Mouse (Mus musculus) midbrain, embryonic 13.5 days (tissue): ENCODE measurements around the gene Kmt5a. TPM values are rescaled to one million over a fixed set of nuclear protein-coding genes. Genes with fewer than 3 reads are reported as not detected.

Source experiments
- ATAC-seq: fragments of 200-750 bp; cut with Nextera tagmentation; 2 replicates; pipeline ENCODE4 v1.8.0; 2017; ENCODE audit warnings: mild to moderate bottlenecking, moderate TSS enrichment, moderate library complexity
- H3K27ac ChIP-seq: fragments of 300-500 bp; sonication (generic); 2 replicates; pipeline ENCODE4 v1.5.1; 2015; ENCODE audit warnings: inconsistent platforms, mild to moderate bottlenecking, moderate library complexity
- H3K27me3 ChIP-seq: fragments of 300-500 bp; sonication (generic); 2 replicates; pipeline ENCODE4 v1.6.1; 2015; ENCODE audit warnings: mild to moderate bottlenecking, inconsistent platforms
- H3K36me3 ChIP-seq: fragments of 300-500 bp; sonication (generic); 2 replicates; pipeline ENCODE4 v1.6.1; 2015; ENCODE audit warnings: mild to moderate bottlenecking, inconsistent platforms
- H3K4me1 ChIP-seq: fragments of 300-500 bp; sonication (generic); replicated peaks from 2 replicates; pipeline ENCODE4 v1.6.1; 2015; ENCODE audit warnings: inconsistent platforms
- H3K4me2 ChIP-seq: fragments of 300-500 bp; sonication (generic); replicated peaks from 2 replicates; pipeline ENCODE4 v1.6.1; 2015; ENCODE audit warnings: moderate library complexity, mild to moderate bottlenecking, inconsistent platforms
- H3K4me3 ChIP-seq: fragments of 300-500 bp; sonication (generic); replicated peaks from 2 replicates; pipeline ENCODE4 v1.5.1; 2015; ENCODE audit warnings: mild to moderate bottlenecking, inconsistent platforms
- H3K9ac ChIP-seq: fragments of 300-500 bp; sonication (generic); replicated peaks from 2 replicates; pipeline ENCODE4 v1.6.1; 2015; ENCODE audit warnings: mild to moderate bottlenecking, inconsistent platforms
- H3K9me3 ChIP-seq: fragments of 300-500 bp; sonication (generic); 2 replicates; pipeline ENCODE4 v1.6.1; 2016; ENCODE audit warnings: mild to moderate bottlenecking, inconsistent platforms
- WGBS: fragments of 180-500 bp; shearing (Covaris S2); methylation state at CpG from one replicate; pipeline ENCODE4 v1.1.7; 2015; 5-methylcytosine and 5-hydroxymethylcytosine counted together
- polyA plus RNA-seq: library from polyadenylated mRNA; unstranded; fragments of >200 nt; fragmentation: Nextera tagmentation; extraction: Ambion mirVana; gene quantifications from 2 replicates; pipeline ENCODE4 v1.2.1, GENCODE M21; 2015

The Kmt5a gene
- polyA plus RNA-seq, 1 experiment from 2014 or later: 23.6 TPM

GRCm38 (mm10) chr5:124469486-124469885 lies 29.8 kb downstream of the Kmt5a start:
- H3K27ac ChIP-seq: no peak overlapping the region
- 89% methylated on average over 6 of the region's 6 CpGs for WGBS
- no peaks in the 10 kb centered on the region for H3K27me3 ChIP-seq
- H3K4me1 ChIP-seq: no peaks in the 10 kb centered on the region
- H3K4me2 ChIP-seq: no peak overlapping the region
- ATAC-seq: no peak
- H3K36me3 ChIP-seq: peaks cover 32% of the 10 kb centered on the region
- no peak overlapping the region for H3K4me3 ChIP-seq
- H3K9ac ChIP-seq: no peak overlapping the region
- H3K9me3 ChIP-seq: no peaks in the 10 kb centered on the region

DNA sequence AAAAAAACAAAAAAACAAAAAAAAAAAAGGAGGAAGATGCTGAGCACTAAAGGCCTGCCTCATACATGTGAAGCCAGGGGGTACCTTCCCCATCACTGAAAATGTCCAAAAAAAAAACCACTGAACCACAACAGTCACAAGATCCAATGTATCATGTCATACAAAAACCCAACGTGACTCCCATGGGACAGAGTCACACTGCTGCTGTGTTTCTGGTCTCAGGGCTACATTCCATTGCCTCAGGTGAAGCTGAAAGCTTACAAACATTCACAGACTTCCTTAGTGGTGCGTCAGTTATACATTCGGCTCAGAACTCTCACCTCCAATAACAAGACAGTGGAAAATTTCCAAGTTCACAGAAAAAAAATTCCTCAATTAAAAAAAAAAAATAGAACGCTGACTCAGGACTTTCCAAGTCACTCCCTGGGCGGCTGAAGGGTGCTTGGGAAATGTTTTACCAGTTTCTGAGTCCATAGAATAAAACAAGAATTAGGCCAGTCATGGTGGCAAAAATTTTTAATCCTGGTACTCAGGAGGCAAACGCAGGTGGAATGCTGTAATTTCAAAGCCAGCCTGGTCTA lies 31.0 kb downstream of the Kmt5a start:
- no peak overlapping the region for H3K27ac ChIP-seq
- no peak for ATAC-seq
- no peak overlapping the region for H3K4me2 ChIP-seq
- H3K27me3 ChIP-seq: no peaks in the 10 kb centered on the region
- H3K4me1 ChIP-seq: peaks cover 5% of the 10 kb centered on the region; the same call in 1 of the 2 replicates
- 89% methylated on average over 6 of the region's 6 CpGs for WGBS
- H3K4me3 ChIP-seq: no peak overlapping the region
- H3K36me3 ChIP-seq: peaks cover 32% of the 10 kb centered on the region
- H3K9me3 ChIP-seq: no peaks in the 10 kb centered on the region
- H3K9ac ChIP-seq: no peak overlapping the region

DNA sequence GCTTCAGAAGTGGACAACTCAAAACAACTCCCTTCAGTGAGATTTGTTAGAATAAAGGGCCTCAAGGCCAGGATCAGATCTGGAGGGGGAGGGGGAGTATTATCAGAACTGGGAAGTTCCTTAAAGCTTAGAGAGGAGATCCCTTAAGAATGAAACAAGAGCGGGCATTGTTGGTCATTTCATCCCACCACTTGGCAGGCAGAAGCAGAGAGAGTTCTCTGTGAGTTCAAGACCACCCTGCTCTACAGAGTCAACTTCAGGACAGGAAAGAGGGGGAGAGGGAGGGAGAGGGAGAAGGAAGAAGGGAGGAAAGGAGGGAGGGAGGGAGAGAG lies 39.1 kb downstream of the Kmt5a start:
- H3K9ac ChIP-seq: no peak overlapping the region
- no peak overlapping the region for H3K4me3 ChIP-seq
- no peaks in the 10 kb centered on the region for H3K36me3 ChIP-seq
- 0 out of 2 replicates have a peak overlapping the region, but pooled peaks have one; percentile 40 for H3K27ac ChIP-seq
- peaks cover 32% of the 10 kb centered on the region for H3K4me1 ChIP-seq
- WGBS: 76% methylated on average over 1 of the region's 1 CpGs
- no peaks in the 10 kb centered on the region for H3K9me3 ChIP-seq
- H3K4me2 ChIP-seq: 0 out of 2 replicates have a peak overlapping the region, but pooled peaks have one; percentile 76
- ATAC-seq: no peak
- H3K27me3 ChIP-seq: no peaks in the 10 kb centered on the region

GRCm38 (mm10) chr5:124480119-124480518 lies 40.4 kb downstream of the Kmt5a start:
- H3K27ac ChIP-seq: no peak overlapping the region
- H3K4me1 ChIP-seq: peaks cover 40% of the 10 kb centered on the region
- ATAC-seq: no peak
- no peaks in the 10 kb centered on the region for H3K27me3 ChIP-seq
- H3K9me3 ChIP-seq: no peaks in the 10 kb centered on the region
- WGBS: 77% methylated on average over 4 of the region's 4 CpGs
- no peak overlapping the region for H3K4me3 ChIP-seq
- no peaks in the 10 kb centered on the region for H3K36me3 ChIP-seq
- no peak overlapping the region for H3K4me2 ChIP-seq
- H3K9ac ChIP-seq: no peak overlapping the region

DNA sequence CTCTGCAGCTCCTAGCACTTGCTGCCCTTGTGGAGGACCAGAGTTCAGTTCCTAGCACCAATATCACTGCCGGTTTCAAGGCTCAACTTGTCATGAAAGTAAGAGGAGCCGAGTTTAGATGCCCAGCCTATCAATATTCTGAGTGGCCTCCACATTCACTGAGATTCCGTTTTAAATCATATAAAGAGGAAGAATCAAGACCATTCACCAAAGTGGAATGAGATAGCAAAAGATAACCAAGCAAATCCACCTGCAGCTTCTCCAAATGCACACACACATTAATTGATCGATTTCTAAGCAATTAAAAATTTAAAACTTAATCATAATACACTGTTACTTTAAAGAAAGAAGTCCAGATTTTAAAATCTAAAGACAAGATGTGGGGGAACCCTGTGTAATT lies 42.0 kb downstream of the Kmt5a start:
- Histone ChIP-seq H3K36me3 (no peaks in the 10 kb centered on the region), H3K4me3 (no peak overlapping the region), H3K4me1 (peaks cover 33% of the 10 kb centered on the region), H3K9ac (no peak overlapping the region), H3K9me3 (no peaks in the 10 kb centered on the region), H3K4me2 (no peak overlapping the region), H3K27me3 (no peaks in the 10 kb centered on the region), H3K27ac (no peak overlapping the region)
- no peak for ATAC-seq
- 85% methylated on average over 4 of the region's 4 CpGs for WGBS

GRCm38 (mm10) chr5:124482436-124482965 lies 42.8 kb downstream of the Kmt5a start:
- ATAC-seq: no peak
- H3K36me3 ChIP-seq: 0 out of 2 replicates have a peak, but pooled peaks cover 4% of the 10 kb centered on the region
- peak overlapping the region; percentile 58 for H3K4me3 ChIP-seq
- peak overlapping the region; percentile 98 for H3K27ac ChIP-seq
- WGBS: 5% methylated on average over 13 of the region's 13 CpGs
- no peaks in the 10 kb centered on the region for H3K27me3 ChIP-seq
- H3K9me3 ChIP-seq: no peaks in the 10 kb centered on the region
- peaks cover 25% of the 10 kb centered on the region for H3K4me1 ChIP-seq
- peak overlapping the region; percentile 70 for H3K4me2 ChIP-seq
- H3K9ac ChIP-seq: peak overlapping the region; percentile 77

- Histone ChIP-seq H3K4me1 (peaks cover 24% of the 10 kb centered on the region), H3K9ac (peak within 1 kb of the TSS; percentile 77), H3K4me2 (peak within 1 kb of the TSS; percentile 70), H3K4me3 (peak within 1 kb of the TSS; percentile 58), H3K36me3 (0 out of 2 replicates have a peak, but pooled peaks cover 6% of the 10 kb centered on the region), H3K9me3 (no peaks in the 10 kb centered on the region), H3K27me3 (no peaks in the 10 kb centered on the region), H3K27ac (peak within 1 kb of the TSS; percentile 98)
- WGBS: under 1% methylated on average over 47 of the region's 48 CpGs
- ATAC-seq: peak; percentile 97
Observed at GRCm38 (mm10) chr5:124482966-124483654, 43.4 kb downstream of the Kmt5a start, which contains the start of gene Snrnp35. TSS of gene Snrnp35 (plus strand) at chr5:124483134.

DNA sequence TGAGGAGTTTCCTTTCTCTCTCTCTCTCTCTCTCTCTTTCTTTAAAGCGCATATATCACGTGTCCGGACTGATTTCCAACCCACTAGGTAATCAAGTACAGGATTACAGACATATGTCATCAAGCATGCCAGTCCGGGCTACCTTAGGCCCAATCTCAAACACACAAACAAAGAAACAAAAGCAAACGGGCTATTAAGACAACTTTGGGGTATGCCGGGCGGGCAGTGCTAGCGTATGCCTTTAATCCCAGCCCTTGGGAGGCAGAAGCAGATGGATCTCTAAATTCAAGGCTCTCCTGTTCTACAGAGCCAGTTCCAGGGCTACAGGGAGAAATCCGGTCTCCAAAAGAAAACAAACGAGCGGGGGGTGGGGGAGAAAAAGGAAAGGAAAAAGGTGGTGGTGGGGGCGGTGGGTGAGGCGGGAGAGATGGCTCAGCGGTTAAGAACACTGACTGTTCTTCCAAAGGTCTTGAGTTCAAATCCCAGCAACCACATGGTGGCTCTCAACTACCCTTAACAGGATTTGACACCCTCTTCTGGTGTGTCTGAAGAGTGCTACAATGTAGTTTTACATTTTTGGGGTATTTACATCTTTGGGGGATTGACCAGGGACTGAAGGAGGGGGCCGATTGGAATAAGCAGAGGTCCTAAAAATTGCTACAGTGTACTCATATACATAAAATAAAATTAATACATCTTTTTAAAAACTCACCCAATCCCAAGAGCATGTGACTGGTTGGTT lies 44.1 kb downstream of the Kmt5a start:
- H3K27me3 ChIP-seq: no peaks in the 10 kb centered on the region
- H3K9ac ChIP-seq: peak overlapping the region; percentile 77
- no peaks in the 10 kb centered on the region for H3K9me3 ChIP-seq
- peak overlapping the region; percentile 98 for H3K27ac ChIP-seq
- peak overlapping the region; percentile 58 for H3K4me3 ChIP-seq
- peak; percentile 75 for ATAC-seq
- H3K36me3 ChIP-seq: 0 out of 2 replicates have a peak, but pooled peaks cover 6% of the 10 kb centered on the region
- peaks cover 19% of the 10 kb centered on the region for H3K4me1 ChIP-seq
- peak overlapping the region; percentile 70 for H3K4me2 ChIP-seq
- 8% methylated on average over 15 of the region's 15 CpGs for WGBS

DNA sequence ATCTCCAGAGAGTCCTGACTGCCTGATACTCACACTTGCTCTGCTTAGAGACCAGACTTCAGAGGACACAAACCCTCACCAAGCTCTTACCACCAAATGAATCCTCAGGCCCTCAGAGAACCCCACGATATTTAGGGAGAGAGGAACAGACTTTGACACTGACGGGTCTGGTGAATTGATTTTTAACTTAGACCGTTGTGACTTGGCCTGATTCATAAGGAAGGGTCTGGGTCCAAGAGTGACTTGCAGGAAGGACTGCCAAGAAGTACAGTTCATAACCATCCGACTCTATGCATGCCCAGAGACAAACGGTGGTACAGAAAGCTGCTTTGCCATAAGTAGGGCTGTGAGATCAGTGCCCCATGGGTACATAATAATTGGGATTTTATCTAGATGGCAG lies 45.9 kb downstream of the Kmt5a start:
- Histone ChIP-seq H3K27ac (no peak overlapping the region), H3K9me3 (no peaks in the 10 kb centered on the region), H3K36me3 (peaks cover 18% of the 10 kb centered on the region), H3K4me1 (peaks cover 16% of the 10 kb centered on the region), H3K4me3 (no peak overlapping the region), H3K4me2 (no peak overlapping the region), H3K9ac (no peak overlapping the region), H3K27me3 (no peaks in the 10 kb centered on the region)
- 91% methylated on average over 5 of the region's 5 CpGs for WGBS
- ATAC-seq: no peak

GRCm38 (mm10) chr5:124488885-124489284 lies 49.2 kb downstream of the Kmt5a start:
- 98% methylated on average over 3 of the region's 3 CpGs for WGBS
- Histone ChIP-seq H3K9me3 (no peaks in the 10 kb centered on the region), H3K27ac (no peak overlapping the region), H3K4me2 (no peak overlapping the region), H3K4me1 (peaks cover 11% of the 10 kb centered on the region), H3K9ac (no peak overlapping the region), H3K27me3 (no peaks in the 10 kb centered on the region), H3K4me3 (no peak overlapping the region), H3K36me3 (peaks cover 49% of the 10 kb centered on the region)
- ATAC-seq: no peak

DNA sequence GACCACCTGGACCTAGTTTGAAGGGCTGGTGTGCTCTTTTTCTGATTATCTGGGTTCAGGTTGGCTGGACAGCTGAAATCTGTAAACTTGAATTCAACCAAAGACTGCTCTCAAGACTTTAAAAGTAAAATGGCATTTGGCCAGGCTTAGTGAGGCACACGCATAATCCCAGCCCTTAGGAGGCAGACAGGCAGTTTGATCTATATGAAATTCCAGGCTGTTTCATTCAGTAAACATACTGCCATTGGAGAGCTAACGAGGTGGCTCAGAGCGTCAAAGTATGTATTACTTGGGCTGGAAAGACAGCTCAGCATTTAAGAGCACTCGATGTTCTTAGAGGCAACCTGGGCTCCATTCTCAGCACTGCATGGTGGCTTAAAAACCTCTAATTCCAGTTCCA lies 52.0 kb downstream of the Kmt5a start:
- Histone ChIP-seq H3K9ac (no peak overlapping the region), H3K36me3 (peaks cover 56% of the 10 kb centered on the region), H3K27ac (no peak overlapping the region), H3K9me3 (no peaks in the 10 kb centered on the region), H3K4me2 (no peak overlapping the region), H3K27me3 (no peaks in the 10 kb centered on the region), H3K4me1 (peaks cover 9% of the 10 kb centered on the region; the same call in 1 of the 2 replicates), H3K4me3 (no peak overlapping the region)
- no peak for ATAC-seq
- 84% methylated on average over 4 of the region's 4 CpGs for WGBS

DNA sequence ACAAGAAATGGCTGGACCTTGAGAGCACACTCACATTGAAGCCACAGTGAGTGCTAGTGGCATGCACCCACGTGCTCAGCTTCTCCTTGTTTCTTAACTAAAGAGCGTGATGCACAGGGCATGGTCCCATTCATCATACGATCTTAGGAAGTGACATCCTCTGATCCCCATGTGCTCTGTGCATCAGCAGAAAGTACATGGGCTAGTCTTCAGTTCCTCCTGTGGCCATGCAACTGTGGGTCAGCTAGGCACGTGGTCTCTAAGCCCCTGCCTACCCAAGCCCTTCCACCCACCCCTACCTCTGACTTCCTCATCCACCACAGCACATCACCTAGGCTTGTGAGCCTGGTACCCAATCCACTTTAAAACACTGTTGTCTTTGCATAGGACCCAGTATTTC lies 52.9 kb downstream of the Kmt5a start:
- Histone ChIP-seq H3K27ac (no peak overlapping the region), H3K4me2 (no peak overlapping the region), H3K27me3 (no peaks in the 10 kb centered on the region), H3K36me3 (peaks cover 54% of the 10 kb centered on the region), H3K4me1 (peaks cover 9% of the 10 kb centered on the region; the same call in 1 of the 2 replicates), H3K9me3 (no peaks in the 10 kb centered on the region), H3K4me3 (no peak overlapping the region), H3K9ac (no peak overlapping the region)
- ATAC-seq: no peak
- 88% methylated on average over 4 of the region's 4 CpGs for WGBS
